Mouse (Mus musculus) cerebellum, adult 2 months (tissue): ENCODE data around the gene Ptpra.
"Not testable (repeated sequence)": the region's sequence is repeated elsewhere in the genome, so short reads cannot be mapped to it uniquely, and the experiment has no call there.

Experiments used
- CTCF ChIP-seq: fragments of 200-500 bp; IDR thresholded peaks from 2 replicates; pipeline ENCODE4 v1.5.1; 2011; ENCODE audit warnings: low read depth, mild to moderate bottlenecking, control low read depth, low read length, moderate library complexity, borderline replicate concordance; ENCODE audit not compliant: insufficient read depth
- POLR2A ChIP-seq: fragments of 200-500 bp; IDR thresholded peaks from 2 replicates; pipeline ENCODE4 v1.6.1; 2011; ENCODE audit warnings: low read length, control low read depth, borderline replicate concordance; ENCODE audit not compliant: insufficient read depth

DNA sequence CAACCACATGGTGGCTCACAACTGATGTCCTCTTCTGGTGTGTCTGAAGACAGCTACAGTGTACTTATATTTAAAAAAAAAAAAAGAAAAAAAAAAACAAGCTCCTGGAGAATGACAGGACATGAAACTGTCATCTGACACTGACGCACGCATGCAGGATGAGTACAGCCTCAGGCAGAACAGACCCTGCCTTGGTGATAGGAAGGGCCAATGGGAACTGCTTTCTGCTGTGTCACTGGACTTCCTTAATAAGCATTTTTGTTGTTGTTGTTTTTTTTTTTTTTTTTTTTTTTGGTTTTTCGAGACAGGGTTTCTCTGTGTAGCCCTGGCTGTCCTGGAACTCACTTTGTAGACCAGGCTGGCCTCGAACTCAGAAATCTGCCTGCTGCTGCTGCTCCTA is 75.4 kb downstream of the Ptpra start:
- not testable (repeated sequence) for TF ChIP-seq CTCF, POLR2A
